Comparison of ENCODE assay signal across 26 mouse cellular contexts in genomic region chr4:58897436-58897835, GRCm38 (mm10). TPM values are rescaled to one million over a fixed set of nuclear protein-coding genes. Genes with fewer than 3 reads are reported as not detected.
A peak's percentile ranks its signal among the peaks of the same experiment; 100 is the strongest.
DNase-seq lines count a peak whose midpoint lies in the region; ATAC-seq and TF ChIP-seq lines count a peak whose summit lies in the region.
"Had no signal": no experiment of that assay in that cellular context is flagged by ENCODE, and none has a peak within 500 bp of the region (broad histone marks: within the 10 kb centered on the region; RNA-seq: fewer than 3 reads in every experiment).

No protein-coding gene starts in this region.

- TF ChIP-seq POLR2A in kidney, adult 2 months (IDR thresholded peaks at IDR 0.05; ENCODE audit: low read depth, low read length): no peak
- TF ChIP-seq POLR2A in liver, adult 2 months (IDR thresholded peaks at IDR 0.05; ENCODE audit: extremely low read depth, insufficient read depth, low read length): no peak

- no peaks in the 10 kb centered on the region for H3K27me3 ChIP-seq in kidney, adult 2 months (replicated peaks; ENCODE audit: control insufficient read depth, insufficient read depth, low read length)
- no peaks in the 10 kb centered on the region for H3K27me3 ChIP-seq in liver, adult 2 months (ENCODE audit: control insufficient read depth, insufficient read depth, low read length)
- H3K27me3 ChIP-seq in liver, postnatal 0 days (ENCODE audit: insufficient read depth, low read length): no peaks in the 10 kb centered on the region
- H3K27me3 ChIP-seq: embryonic facial prominence, embryonic 12.5 days; embryonic facial prominence, embryonic 15.5 days; hindbrain, embryonic 12.5 days; hindbrain, embryonic 15.5 days had no signal

- peaks cover 19% of the 10 kb centered on the region for H3K79me2 ChIP-seq in liver, adult 2 months (ENCODE audit: control insufficient read depth, insufficient read depth, low read length)

- H3K4me1 ChIP-seq in kidney, adult 2 months (ENCODE audit: control insufficient read depth, insufficient read depth, low read length): peaks cover 7% of the 10 kb centered on the region; the same call in 1 of the 2 replicates
- H3K4me1 ChIP-seq in liver, adult 2 months (ENCODE audit: control insufficient read depth, insufficient read depth, low read length): peaks cover 9% of the 10 kb centered on the region
- H3K4me1 ChIP-seq in liver, postnatal 0 days (ENCODE audit: insufficient read depth): peaks cover 9% of the 10 kb centered on the region; the same call in 1 of the 2 replicates
- H3K4me1 ChIP-seq: embryonic facial prominence, embryonic 15.5 days; hindbrain, embryonic 15.5 days had no signal

- no peak overlapping the region for H3K4me2 ChIP-seq in liver, postnatal 0 days (ENCODE audit: low read depth, low read length)
- H3K4me2 ChIP-seq: embryonic facial prominence, embryonic 12.5 days; embryonic facial prominence, embryonic 15.5 days; heart, embryonic 11.5 days; hindbrain, embryonic 12.5 days; hindbrain, embryonic 15.5 days had no signal

- 63% methylated on average over 4 of the region's 4 CpGs for WGBS in kidney, adult 2 months
- WGBS in liver, adult 2 months: 35% methylated on average over 4 of the region's 4 CpGs
- WGBS in liver, postnatal 0 days (ENCODE audit: insufficient replicate concordance): 75% methylated on average over 4 of the region's 4 CpGs

- no peak overlapping the region for H3K9ac ChIP-seq in liver, adult 2 months (ENCODE audit: low read depth, low read length)
- no peak overlapping the region for H3K9ac ChIP-seq in liver, postnatal 0 days (replicated peaks)
- H3K9ac ChIP-seq: embryonic facial prominence, embryonic 12.5 days; embryonic facial prominence, embryonic 15.5 days; forebrain, postnatal 0 days; hindbrain, embryonic 12.5 days; hindbrain, embryonic 15.5 days had no signal

- no peak for TF ChIP-seq CTCF in kidney, adult 2 months (conservative IDR thresholded peaks at IDR 0.05; ENCODE audit: insufficient read depth, insufficient read length, low read depth, low read length)
- no peak for TF ChIP-seq CTCF in liver, adult 2 months (IDR thresholded peaks at IDR 0.05; ENCODE audit: low read depth, low read length)
- no peak for TF ChIP-seq CTCF in liver, postnatal 0 days (IDR thresholded peaks at IDR 0.05; ENCODE audit: low read depth)

- no peak for TF ChIP-seq EP300 in liver, postnatal 0 days (IDR thresholded peaks at IDR 0.05; ENCODE audit: low read depth)

- no peak for ATAC-seq in liver, postnatal 0 days
- ATAC-seq: activated CD4-positive, CD25-positive, alpha-beta regulatory T cell, adult 4 months; forebrain, embryonic 14.5 days; forebrain, postnatal 0 days had no signal

- DNase-seq in cerebellum, adult 18-20 months: peak; percentile 26 to 45
- no peak for DNase-seq in cerebellum, adult 9-10 months
- peak; percentile 24 for DNase-seq in kidney, adult 2 months
- DNase-seq in kidney, postnatal 4 days: no peak
- peak; percentile 71 for DNase-seq in liver, adult 2 months (ENCODE audit: extremely low read depth, low read depth, low spot score)
- DNase-seq in liver, postnatal 0 days: no peak
- DNase-seq in yolk sac, embryonic 10.5 days (ENCODE audit: low spot score): no peak
- no peak for DNase-seq in left cerebral cortex, adult 8-10 months (ENCODE audit: low spot score in 2 of 2)
- DNase-seq: adrenal gland, postnatal 10 days; adrenal gland, postnatal 36 days; cerebellum, adult 11 months; cerebellum, adult 9-11 months; forebrain, postnatal 0 days; gastrocnemius, adult 2 months; gastrocnemius, postnatal 14 days; heart, adult 11 months had no signal

- no peaks in the 10 kb centered on the region for H3K36me3 ChIP-seq in kidney, adult 2 months (ENCODE audit: control insufficient read depth, insufficient read depth, low read length)
- H3K36me3 ChIP-seq in liver, adult 2 months (ENCODE audit: control insufficient read depth, insufficient read depth, low read length): no peaks in the 10 kb centered on the region
- no peaks in the 10 kb centered on the region for H3K36me3 ChIP-seq in liver, postnatal 0 days (replicated peaks; ENCODE audit: insufficient read depth, low read length)
- H3K36me3 ChIP-seq: embryonic facial prominence, embryonic 12.5 days; embryonic facial prominence, embryonic 15.5 days; hindbrain, embryonic 12.5 days; hindbrain, embryonic 15.5 days had no signal

- H3K27ac ChIP-seq in kidney, adult 2 months (ENCODE audit: insufficient read depth, low read depth, low read length): no peak overlapping the region
- peak overlapping the region; percentile 49; the same call in 1 of the 2 replicates for H3K27ac ChIP-seq in liver, adult 2 months (replicated peaks; ENCODE audit: insufficient read depth, low read depth, low read length)
- no peak overlapping the region for H3K27ac ChIP-seq in liver, postnatal 0 days (ENCODE audit: low read depth)
- H3K27ac ChIP-seq: embryonic facial prominence, embryonic 12.5 days; embryonic facial prominence, embryonic 15.5 days; hindbrain, embryonic 12.5 days; hindbrain, embryonic 15.5 days had no signal

- no peaks in the 10 kb centered on the region for H3K9me3 ChIP-seq in liver, postnatal 0 days (ENCODE audit: low read length)
- H3K9me3 ChIP-seq: embryonic facial prominence, embryonic 12.5 days; embryonic facial prominence, embryonic 15.5 days; hindbrain, embryonic 12.5 days; hindbrain, embryonic 15.5 days had no signal

- no peak overlapping the region for H3K4me3 ChIP-seq in kidney, adult 2 months (ENCODE audit: insufficient read depth, low read depth, low read length)
- H3K4me3 ChIP-seq in liver, adult 2 months (ENCODE audit: insufficient read depth, low read depth, low read length): no peak overlapping the region
- no peak overlapping the region for H3K4me3 ChIP-seq in liver, postnatal 0 days (ENCODE audit: low read depth, low read length)
- H3K4me3 ChIP-seq: embryonic facial prominence, embryonic 12.5 days; embryonic facial prominence, embryonic 15.5 days; gastrocnemius, adult 2 months; hindbrain, embryonic 12.5 days; hindbrain, embryonic 15.5 days had no signal

RNA-seq across cellular contexts. Expression of gene Ecpas, which starts 15.1 kb away (rescaled TPM):
- polyA plus RNA-seq in kidney, adult 2 months (2012; rRNA removed): 10.4 and 11.4 TPM in 2 replicates
- 53.3 and 56.9 TPM in 2 replicates for total RNA-seq in liver, adult 2 months (2014; rRNA removed)
- polyA plus RNA-seq in liver, adult 2 months (2012; rRNA removed): 10.8 and 12.2 TPM in 2 replicates
- 9.1 and 13.0 TPM in 2 replicates for polyA plus RNA-seq in liver, postnatal 0 days (2015; fragmentation: Nextera tagmentation; extraction: Ambion mirVana)
- 100 to 1,000 TPM; 116 to 145 (median 129) TPM for total RNA-seq in left cerebral cortex, adult 8-10 months (2022)

RNA-seq across cellular contexts. Expression of gene Zkscan16, which starts 46.0 kb away (rescaled TPM):
- 0.11 TPM in 1 of 2 replicates, not detected in the other for polyA plus RNA-seq in kidney, adult 2 months (2012; rRNA removed)
- not detected in 2 replicates for total RNA-seq in liver, adult 2 months (2014; rRNA removed)
- not detected in 2 replicates for polyA plus RNA-seq in liver, adult 2 months (2012; rRNA removed)
- 0.06 TPM in 1 of 2 replicates, not detected in the other for polyA plus RNA-seq in liver, postnatal 0 days (2015; fragmentation: Nextera tagmentation; extraction: Ambion mirVana)
- total RNA-seq in left cerebral cortex, adult 8-10 months (2022): 10 to 100 TPM; 67.4 to 79.1 (median 70.4) TPM
- total RNA-seq: common myeloid progenitor, adult 5-6 weeks; gastrocnemius, adult 2 months; heart, postnatal 25 days; hematopoietic stem cell, adult 5-6 weeks had no signal
- polyA plus RNA-seq: activated CD4-positive, CD25-positive, alpha-beta regulatory T cell, adult 4 months had no signal

Comparison
In these comparisons a context has a peak if more than half of its experiments do, and no peak if none do; other contexts are left out.
1. DNase-seq: peak in cerebellum, adult 18-20 months (2 of 2), kidney, adult 2 months (single experiment) and liver, adult 2 months (single experiment); none in cerebellum, adult 9-10 months (single experiment), kidney, postnatal 4 days (0 of 2), liver, postnatal 0 days (single experiment), yolk sac, embryonic 10.5 days (single experiment) and left cerebral cortex, adult 8-10 months (0 of 2).